Mouse (Mus musculus) heart, embryonic 16.5 days (tissue): ENCODE data around the gene Ankrd60. TPM values are rescaled to one million over a fixed set of nuclear protein-coding genes. Genes with fewer than 3 reads are reported as not detected.
A peak's percentile ranks its signal among the peaks of the same experiment; 100 is the strongest.

Experiments used
- ATAC-seq: fragments of 200-750 bp; cut with Nextera tagmentation; replicated peaks from 2 replicates; pipeline ENCODE4 v1.8.0; 2017; ENCODE audit warnings: moderate number of reproducible peaks; ENCODE audit not compliant: insufficient read depth, low FRiP score; ENCODE audit errors: extremely low read depth
- H3K27ac ChIP-seq: fragments of 300-500 bp; sonication (generic); 2 replicates; pipeline ENCODE4 v1.5.1; 2014; ENCODE audit warnings: mild to moderate bottlenecking, low read length, control low read depth, moderate library complexity
- H3K27me3 ChIP-seq: fragments of 300-500 bp; sonication (generic); 2 replicates; pipeline ENCODE4 v1.6.1; 2014; ENCODE audit warnings: low read length, mixed read lengths; ENCODE audit not compliant: control insufficient read depth, insufficient read depth
- H3K36me3 ChIP-seq: fragments of 300-500 bp; sonication (generic); 2 replicates; pipeline ENCODE4 v1.6.1; 2014; ENCODE audit not compliant: control insufficient read depth, insufficient read depth
- H3K4me1 ChIP-seq: fragments of 300-500 bp; sonication (generic); 2 replicates; pipeline ENCODE4 v1.6.1; 2014; ENCODE audit warnings: low read length, mixed read lengths; ENCODE audit not compliant: control insufficient read depth, insufficient read depth
- H3K4me2 ChIP-seq: fragments of 300-500 bp; sonication (generic); 2 replicates; pipeline ENCODE4 v1.6.1; 2014; ENCODE audit warnings: low read depth, mild to moderate bottlenecking, control low read depth, low read length
- H3K4me3 ChIP-seq: fragments of 300-500 bp; sonication (generic); 2 replicates; pipeline ENCODE4 v1.5.1; 2014; ENCODE audit warnings: mild to moderate bottlenecking, control low read depth, low read length
- H3K9ac ChIP-seq: fragments of 300-500 bp; sonication (generic); 2 replicates; pipeline ENCODE4 v1.6.1; 2014; ENCODE audit warnings: low read length, control low read depth
- H3K9me3 ChIP-seq: fragments of 300-500 bp; sonication (generic); replicated peaks from 2 replicates; pipeline ENCODE4 v1.6.1; 2016; ENCODE audit warnings: low read length; ENCODE audit not compliant: control insufficient read depth
- WGBS: fragments of 180-500 bp; shearing (Covaris S2); extraction: QIAGEN DNeasy Blood & Tissue Kit; methylation state at CpG from one replicate; pipeline ENCODE4 v1.1.7; 2014; 5-methylcytosine and 5-hydroxymethylcytosine counted together
- polyA plus RNA-seq: library from polyadenylated mRNA; unstranded; fragments of >200 nt; fragmentation: Nextera tagmentation; extraction: Ambion mirVana; gene quantifications from 2 replicates; pipeline ENCODE4 v1.2.1, GENCODE M21; 2015

Gene Ankrd60
- not detected in 2 replicates for polyA plus RNA-seq

DNA sequence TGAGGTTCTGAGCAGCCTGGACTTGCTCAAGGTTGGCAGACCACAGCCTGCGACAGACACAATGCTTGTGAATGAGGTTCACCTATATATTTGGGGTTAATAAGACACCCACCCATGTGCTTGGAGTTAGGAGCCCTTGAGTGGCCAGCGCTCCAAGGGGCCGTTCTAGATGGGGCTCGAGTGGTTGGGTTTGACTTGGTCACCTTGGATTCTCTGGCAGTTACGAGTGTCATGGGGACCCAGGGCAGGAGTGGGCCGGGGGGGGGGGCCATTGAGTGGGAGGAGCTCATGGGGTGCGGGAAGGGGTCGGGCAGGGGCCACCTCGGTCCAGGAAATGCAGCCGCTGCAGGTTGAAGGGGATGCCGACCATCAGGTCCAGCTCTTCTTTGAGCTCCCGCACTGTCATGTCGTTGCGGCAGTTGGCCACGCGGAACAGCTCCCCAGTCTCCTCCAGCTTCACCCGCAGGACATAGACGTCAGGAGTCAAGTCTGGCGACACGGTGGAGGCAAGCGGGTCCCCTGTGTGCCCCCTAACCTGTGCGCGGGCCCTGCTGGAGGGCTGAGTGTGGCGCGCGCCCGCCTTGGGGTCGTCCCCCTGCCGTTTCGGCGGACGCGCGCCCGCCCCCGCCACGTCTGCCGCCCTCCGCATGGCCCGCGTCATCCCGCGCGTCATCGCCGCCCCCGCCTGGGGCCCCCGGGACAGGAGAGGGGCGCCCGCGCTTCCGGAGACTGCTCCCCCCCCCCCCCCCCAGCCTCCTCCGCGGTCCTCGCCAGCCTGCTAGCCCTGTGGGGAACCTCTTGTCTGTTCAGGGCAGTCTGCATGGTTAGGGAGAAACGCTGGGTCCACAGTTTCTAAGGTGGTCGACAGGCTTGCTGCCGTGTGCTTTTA, at the start of gene Ankrd60:
Gene Ankrd60 (minus strand): TSS at position 697 of the 889 bp plus-strand sequence.
- peak; percentile 69 for ATAC-seq
- H3K36me3 ChIP-seq, result no peaks in the 10 kb centered on the region
- H3K27me3 ChIP-seq, result peaks cover 32% of the 10 kb centered on the region
- peak within 1 kb of the TSS; percentile 52 for H3K4me3 ChIP-seq
- peak within 1 kb of the TSS; percentile 85 for H3K4me2 ChIP-seq
- H3K9ac ChIP-seq, result peak within 1 kb of the TSS; percentile 65
- no peak within 1 kb of the TSS for H3K27ac ChIP-seq
- H3K4me1 ChIP-seq, result no peaks in the 10 kb centered on the region; the same call in 1 of the 2 replicates
- no peaks in the 10 kb centered on the region for H3K9me3 ChIP-seq
- WGBS, result 13% methylated on average over 38 of the region's 58 CpGs

DNA sequence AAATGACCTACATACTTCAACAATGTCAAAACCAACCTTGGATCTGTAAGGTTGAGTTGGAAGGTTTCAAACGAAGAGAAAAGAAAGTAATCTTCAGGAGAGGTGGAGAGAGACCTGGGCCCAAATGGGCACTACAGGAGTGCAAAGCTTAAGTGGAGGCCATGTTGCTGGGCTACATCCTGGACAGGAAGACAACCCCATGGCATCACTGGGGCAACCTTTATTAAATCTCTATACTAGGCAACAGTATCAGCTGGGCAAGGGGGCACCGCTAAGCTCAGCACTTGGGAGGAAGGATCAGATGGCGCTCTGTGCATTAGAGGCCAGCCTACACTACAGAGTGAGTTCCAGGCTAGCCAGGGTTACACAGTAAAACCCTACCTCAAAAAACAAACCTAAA, 47.6 kb upstream of the Ankrd60 start:
- Histone ChIP-seq H3K4me3 (no peak overlapping the region), H3K36me3 (no peaks in the 10 kb centered on the region), H3K9me3 (no peaks in the 10 kb centered on the region), H3K27ac (no peak overlapping the region), H3K27me3 (no peaks in the 10 kb centered on the region), H3K4me1 (no peaks in the 10 kb centered on the region), H3K4me2 (no peak overlapping the region), H3K9ac (no peak overlapping the region)
- WGBS, result 84% methylated on average over 3 of the region's 3 CpGs
- no peak for ATAC-seq

DNA sequence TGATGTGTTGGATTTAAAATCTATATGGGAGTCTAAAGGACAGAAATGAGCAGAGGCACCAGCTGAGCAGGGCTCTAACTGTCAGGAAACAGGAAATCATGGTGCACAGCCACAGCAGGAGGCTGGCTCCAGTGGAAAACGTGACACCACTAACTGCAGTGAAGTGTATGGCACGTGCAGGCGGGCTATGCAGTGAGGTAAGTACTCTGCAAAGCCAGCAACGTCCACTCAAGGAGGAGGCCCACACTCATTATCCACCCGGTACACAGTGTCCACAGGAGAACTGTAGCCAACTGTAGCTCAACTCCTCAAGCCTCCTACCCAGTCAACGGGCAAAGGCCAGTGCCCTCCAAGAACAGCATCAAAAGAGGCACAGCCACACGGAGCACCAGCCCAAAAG, 46.5 kb upstream of the Ankrd60 start:
- Histone ChIP-seq H3K27me3 (no peaks in the 10 kb centered on the region), H3K9me3 (no peaks in the 10 kb centered on the region), H3K4me2 (no peak overlapping the region), H3K9ac (no peak overlapping the region), H3K27ac (no peak overlapping the region), H3K4me3 (no peak overlapping the region), H3K4me1 (no peaks in the 10 kb centered on the region), H3K36me3 (no peaks in the 10 kb centered on the region)
- WGBS, result 63% methylated on average over 7 of the region's 7 CpGs
- no peak for ATAC-seq

DNA sequence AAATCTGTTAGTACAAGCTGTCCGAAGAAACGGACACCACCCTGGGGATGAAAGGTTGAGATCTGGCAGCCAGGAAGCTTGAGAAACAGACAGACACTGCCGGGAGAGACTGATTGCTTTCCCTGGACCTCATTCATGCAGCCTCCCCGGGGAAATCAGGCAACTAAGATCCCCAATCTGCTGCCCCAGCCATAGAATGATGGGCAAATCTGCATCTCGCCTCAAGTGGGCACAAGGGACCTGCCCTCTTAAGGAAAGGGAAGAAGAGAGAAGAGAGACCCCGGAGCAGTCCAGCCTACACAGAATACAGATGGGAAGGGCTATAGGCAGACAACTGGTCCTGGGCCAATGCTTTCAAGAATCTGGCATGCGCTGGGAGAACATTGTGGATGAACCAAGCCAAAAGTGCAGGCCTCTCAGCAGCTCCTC, 44.0 kb upstream of the Ankrd60 start:
- no peak overlapping the region for H3K4me2 ChIP-seq
- WGBS, result 57% methylated on average over 7 of the region's 7 CpGs
- no peaks in the 10 kb centered on the region for H3K9me3 ChIP-seq
- H3K27ac ChIP-seq, result no peak overlapping the region
- no peaks in the 10 kb centered on the region for H3K4me1 ChIP-seq
- no peak overlapping the region for H3K9ac ChIP-seq
- no peak for ATAC-seq
- H3K27me3 ChIP-seq, result no peaks in the 10 kb centered on the region
- H3K4me3 ChIP-seq, result no peak overlapping the region
- H3K36me3 ChIP-seq, result no peaks in the 10 kb centered on the region

DNA sequence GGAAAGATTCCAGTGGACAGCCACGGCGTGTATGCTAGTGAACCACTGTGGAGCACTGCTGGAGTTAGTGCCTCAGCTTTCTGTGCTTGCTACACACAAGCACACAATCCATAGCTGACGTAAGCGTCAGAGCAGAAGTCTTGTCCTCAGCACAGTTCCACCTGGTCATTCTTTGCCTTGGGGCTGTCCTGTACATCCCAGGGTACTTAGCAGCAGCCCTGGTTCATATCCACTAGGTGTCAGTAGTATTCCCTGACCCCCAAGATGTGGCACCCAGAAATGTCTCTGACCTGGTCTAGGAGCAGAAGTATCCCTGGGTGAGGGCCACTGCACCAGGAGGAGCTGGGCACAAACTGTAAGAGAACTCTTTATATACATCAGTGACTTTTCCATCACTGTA, 42.5 kb upstream of the Ankrd60 start:
- H3K9ac ChIP-seq, result no peak overlapping the region
- no peak overlapping the region for H3K4me3 ChIP-seq
- H3K9me3 ChIP-seq, result no peaks in the 10 kb centered on the region
- peaks cover 5% of the 10 kb centered on the region for H3K36me3 ChIP-seq
- no peak for ATAC-seq
- no peak overlapping the region for H3K4me2 ChIP-seq
- no peaks in the 10 kb centered on the region for H3K27me3 ChIP-seq
- H3K27ac ChIP-seq, result no peak overlapping the region
- no peaks in the 10 kb centered on the region for H3K4me1 ChIP-seq
- whole genome bisulfite sequencing, result 97% methylated on average over 4 of the region's 4 CpGs

DNA sequence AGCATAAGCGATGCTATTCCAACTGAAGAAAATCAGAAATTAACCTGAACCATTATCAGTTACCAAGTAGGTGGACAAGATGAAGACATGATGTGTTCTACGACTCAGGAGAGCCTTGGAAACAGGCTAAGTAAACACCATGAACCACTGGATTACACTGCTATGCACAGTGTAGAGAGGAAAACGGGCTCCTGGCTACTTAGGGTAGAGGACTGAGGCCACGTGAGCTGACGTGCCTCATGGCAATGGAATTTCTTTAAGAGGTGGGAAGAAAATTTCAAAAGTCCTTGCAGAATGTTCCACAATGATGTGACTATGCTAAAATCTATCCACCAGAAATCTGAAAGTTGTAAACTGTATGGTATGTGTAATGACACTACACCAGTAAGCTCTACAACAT, 41.0 kb upstream of the Ankrd60 start:
- Histone ChIP-seq H3K27me3 (no peaks in the 10 kb centered on the region), H3K4me2 (no peak overlapping the region), H3K9ac (no peak overlapping the region), H3K4me1 (no peaks in the 10 kb centered on the region), H3K4me3 (no peak overlapping the region), H3K36me3 (peaks cover 8% of the 10 kb centered on the region), H3K9me3 (no peaks in the 10 kb centered on the region), H3K27ac (no peak overlapping the region)
- WGBS, result 79% methylated on average over 5 of the region's 5 CpGs
- no peak for ATAC-seq

DNA sequence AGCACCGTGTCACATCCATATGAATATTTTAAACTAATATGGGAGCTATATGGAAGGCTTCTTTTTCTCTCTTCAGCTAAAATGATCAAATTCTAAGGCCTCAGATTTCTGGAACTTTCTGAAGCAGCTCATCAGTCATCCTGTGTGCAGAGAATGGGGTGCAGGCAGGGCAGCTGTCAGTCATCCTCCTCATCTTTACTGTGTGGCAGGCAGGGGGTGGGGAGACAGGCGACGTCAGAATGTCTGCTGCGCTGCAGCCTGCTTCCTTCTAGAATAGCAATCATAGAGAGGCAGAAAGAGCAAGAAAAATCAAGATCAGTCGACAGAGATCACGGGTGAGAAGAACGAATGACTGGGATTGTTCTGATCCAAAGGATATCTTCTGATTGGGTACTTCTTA, 38.0 kb upstream of the Ankrd60 start:
- Histone ChIP-seq H3K9ac (no peak overlapping the region), H3K27ac (no peak overlapping the region), H3K4me2 (no peak overlapping the region), H3K4me1 (no peaks in the 10 kb centered on the region), H3K36me3 (peaks cover 8% of the 10 kb centered on the region), H3K4me3 (no peak overlapping the region), H3K9me3 (no peaks in the 10 kb centered on the region), H3K27me3 (no peaks in the 10 kb centered on the region)
- 77% methylated on average over 7 of the region's 7 CpGs for WGBS
- ATAC-seq, result no peak

DNA sequence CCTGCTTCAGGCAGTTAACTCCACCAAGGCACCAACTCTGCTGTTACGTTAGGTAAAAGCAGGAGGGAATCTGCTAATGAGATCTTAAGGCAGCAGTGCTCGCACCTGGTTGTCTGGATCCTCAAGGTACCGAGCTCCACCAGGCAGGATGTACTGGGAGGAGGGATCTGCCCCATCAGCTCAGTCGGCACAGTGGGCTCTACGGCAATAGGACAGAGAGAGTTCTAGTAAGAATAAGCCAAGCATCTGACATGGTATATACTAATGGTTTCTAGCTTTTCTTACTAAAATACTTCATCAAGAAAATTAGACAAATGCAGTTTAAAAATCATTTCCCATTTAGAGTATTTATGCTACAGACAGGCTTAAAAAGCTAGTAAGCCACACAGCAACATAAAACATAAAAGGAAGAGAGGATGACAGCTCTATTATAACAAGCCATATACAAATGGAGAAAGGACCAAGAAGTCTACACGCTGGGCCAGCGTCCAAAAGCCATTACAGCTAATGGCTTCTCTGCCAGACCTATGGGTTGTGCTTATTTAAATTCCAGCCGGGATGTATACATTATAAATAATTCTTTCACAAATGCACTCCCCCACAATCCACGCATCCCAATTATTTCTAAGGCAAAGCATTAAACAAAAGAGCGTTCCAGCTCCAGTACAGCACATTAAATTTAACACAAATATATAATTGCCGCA, 37.4 kb upstream of the Ankrd60 start:
- H3K4me2 ChIP-seq, result no peak overlapping the region
- no peaks in the 10 kb centered on the region for H3K4me1 ChIP-seq
- no peaks in the 10 kb centered on the region for H3K27me3 ChIP-seq
- H3K4me3 ChIP-seq, result no peak overlapping the region
- H3K9me3 ChIP-seq, result no peaks in the 10 kb centered on the region
- H3K27ac ChIP-seq, result no peak overlapping the region
- 82% methylated on average over 11 of the region's 11 CpGs for WGBS
- peaks cover 8% of the 10 kb centered on the region for H3K36me3 ChIP-seq
- ATAC-seq, result no peak
- H3K9ac ChIP-seq, result no peak overlapping the region
